Mouse (Mus musculus): ENCODE data around the gene Scube3. TPM values are rescaled to one million over a fixed set of nuclear protein-coding genes. Genes with fewer than 3 reads are reported as not detected.

Scube3 gene
- 6.8 and 7.3 TPM in 2 replicates for polyA plus RNA-seq (2016; fragmentation: Nextera tagmentation; extraction: Ambion mirVana)

DNA sequence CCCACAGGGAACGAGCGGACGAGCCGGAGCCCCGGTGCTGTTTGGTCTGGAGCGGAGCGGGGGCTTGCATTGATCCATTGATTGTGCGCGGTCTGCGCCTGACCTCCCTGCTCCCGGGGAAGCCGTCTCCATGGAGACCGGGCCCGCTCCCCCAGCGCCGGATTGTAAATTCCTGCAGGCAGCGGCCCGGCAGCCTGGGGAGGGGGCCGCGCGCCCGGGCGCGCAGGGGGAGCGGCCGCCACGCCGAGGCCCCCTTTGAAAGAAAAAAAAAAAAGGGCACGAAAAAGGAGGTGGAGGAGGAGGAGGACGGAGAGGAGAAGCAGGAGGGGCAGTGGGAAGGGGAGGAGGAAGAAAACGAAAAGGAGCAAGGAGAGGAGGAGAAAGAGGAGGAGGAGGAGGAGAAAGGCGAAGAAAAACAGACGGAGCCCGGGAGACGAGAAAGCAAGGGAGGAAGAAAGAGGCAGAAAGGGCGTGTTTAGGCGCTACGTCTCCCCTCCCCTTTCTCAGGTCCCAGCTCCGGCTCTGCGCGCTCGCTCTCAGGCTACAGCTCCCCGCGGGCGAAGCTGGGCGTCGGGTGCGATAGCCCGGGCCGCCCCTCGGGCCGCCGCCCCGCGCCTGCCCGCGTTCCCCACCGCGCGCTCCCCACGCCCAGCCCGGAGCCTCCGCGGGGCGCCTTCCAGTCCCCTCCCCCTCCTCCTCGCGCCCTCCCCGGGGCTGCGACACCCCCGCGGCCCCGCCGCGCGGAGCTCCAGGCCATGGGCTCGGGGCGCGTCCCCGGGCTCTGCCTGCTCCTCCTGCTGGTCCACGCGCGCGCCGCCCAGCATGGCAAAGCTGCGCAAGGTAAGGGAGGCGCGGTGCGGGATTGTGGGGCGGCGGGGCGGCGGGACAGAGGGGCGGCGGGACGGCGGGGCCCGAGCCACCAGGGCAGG, at the start of gene Scube3:
TSS of gene Scube3 (plus strand) at position 371 of the 929 bp plus-strand sequence.
- peak; percentile 69 for ATAC-seq (ENCODE audit: low FRiP score, low read depth)
- WGBS, result under 1% methylated on average over 82 of the region's 97 CpGs
- H3K27me3 ChIP-seq (replicated peaks), result peaks cover 4% of the 10 kb centered on the region; the same call in 1 of the 2 replicates
- H3K4me2 ChIP-seq (replicated peaks), result peak within 1 kb of the TSS; percentile 94
- no peaks in the 10 kb centered on the region for H3K9me3 ChIP-seq
- H3K27ac ChIP-seq, result peak within 1 kb of the TSS; percentile 89
- H3K4me3 ChIP-seq, result peak within 1 kb of the TSS; percentile 79
- H3K36me3 ChIP-seq, result no peaks in the 10 kb centered on the region
- H3K9ac ChIP-seq, result peak within 1 kb of the TSS; percentile 88
- peaks cover 59% of the 10 kb centered on the region for H3K4me1 ChIP-seq

- WGBS, result 82% methylated on average over 2 of the region's 2 CpGs
These were observed 49.6 kb upstream of the Scube3 start for GRCm38 (mm10) chr17:28092297-28092696.

GRCm38 (mm10) chr17:28093837-28094236, 48.1 kb upstream of the Scube3 start:
- no peak overlapping the region for H3K27ac ChIP-seq
- 84% methylated on average over 3 of the region's 3 CpGs for WGBS
- no peaks in the 10 kb centered on the region for H3K36me3 ChIP-seq
- no peak overlapping the region for H3K4me3 ChIP-seq
- no peaks in the 10 kb centered on the region for H3K27me3 ChIP-seq (replicated peaks)
- no peak overlapping the region for H3K4me2 ChIP-seq (replicated peaks)
- H3K9ac ChIP-seq, result no peak overlapping the region
- ATAC-seq (ENCODE audit: low FRiP score, low read depth), result no peak
- no peaks in the 10 kb centered on the region for H3K4me1 ChIP-seq
- peaks cover 4% of the 10 kb centered on the region for H3K9me3 ChIP-seq

More at GRCm38 (mm10) chr17:28092297-28092696, 49.6 kb upstream of the Scube3 start:
- no peak overlapping the region for H3K4me2 ChIP-seq (replicated peaks)
- no peaks in the 10 kb centered on the region for H3K4me1 ChIP-seq
- no peak overlapping the region for H3K9ac ChIP-seq
- no peak for ATAC-seq (ENCODE audit: low FRiP score, low read depth)
- H3K36me3 ChIP-seq, result no peaks in the 10 kb centered on the region
- peaks cover 4% of the 10 kb centered on the region for H3K9me3 ChIP-seq
- H3K27me3 ChIP-seq (replicated peaks), result no peaks in the 10 kb centered on the region
- no peak overlapping the region for H3K27ac ChIP-seq
- no peak overlapping the region for H3K4me3 ChIP-seq

DNA sequence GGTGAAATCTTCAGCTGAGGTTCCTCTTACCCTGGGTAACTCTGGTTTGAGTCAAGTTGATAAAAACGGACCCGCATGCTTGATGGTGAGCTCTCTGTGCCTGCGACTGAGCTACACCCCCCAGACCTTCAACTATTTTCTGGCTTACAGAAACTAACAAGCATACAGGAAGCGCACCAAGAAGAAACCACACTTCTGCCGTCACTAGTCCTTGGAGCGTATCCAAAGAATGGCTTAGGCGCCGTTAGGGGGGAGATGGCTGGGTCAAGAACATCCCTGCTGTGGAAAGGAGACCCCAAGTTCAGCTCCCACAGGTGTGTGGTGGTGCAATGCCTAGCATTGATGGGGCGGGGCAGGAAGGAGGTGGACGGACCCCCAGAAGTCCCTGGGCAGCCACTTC, 45.5 kb upstream of the Scube3 start:
- H3K27me3 ChIP-seq (replicated peaks), result no peaks in the 10 kb centered on the region
- H3K4me1 ChIP-seq, result no peaks in the 10 kb centered on the region
- no peak overlapping the region for H3K27ac ChIP-seq
- H3K36me3 ChIP-seq, result no peaks in the 10 kb centered on the region
- H3K9ac ChIP-seq, result no peak overlapping the region
- H3K4me2 ChIP-seq (replicated peaks), result no peak overlapping the region
- 89% methylated on average over 10 of the region's 10 CpGs for WGBS
- H3K4me3 ChIP-seq, result no peak overlapping the region
- peaks cover 4% of the 10 kb centered on the region for H3K9me3 ChIP-seq
- ATAC-seq (ENCODE audit: low FRiP score, low read depth), result no peak

- peaks cover 4% of the 10 kb centered on the region for H3K9me3 ChIP-seq
- H3K4me1 ChIP-seq, result peaks cover 5% of the 10 kb centered on the region; the same call in 1 of the 2 replicates
- no peak overlapping the region for H3K9ac ChIP-seq
- no peaks in the 10 kb centered on the region for H3K27me3 ChIP-seq (replicated peaks)
- H3K4me2 ChIP-seq (replicated peaks), result no peak overlapping the region
- 92% methylated on average over 13 of the region's 13 CpGs for WGBS
- H3K27ac ChIP-seq, result no peak overlapping the region
- no peaks in the 10 kb centered on the region for H3K36me3 ChIP-seq
- ATAC-seq (ENCODE audit: low FRiP score, low read depth), result no peak
- no peak overlapping the region for H3K4me3 ChIP-seq
These were observed 44.6 kb upstream of the Scube3 start for GRCm38 (mm10) chr17:28097308-28097707.

GRCm38 (mm10) chr17:28099086-28099485, 42.9 kb upstream of the Scube3 start:
- no peak for ATAC-seq (ENCODE audit: low FRiP score, low read depth)
- H3K27ac ChIP-seq, result no peak overlapping the region
- no peak overlapping the region for H3K4me2 ChIP-seq (replicated peaks)
- H3K4me1 ChIP-seq, result peaks cover 6% of the 10 kb centered on the region; the same call in 1 of the 2 replicates
- WGBS, result 21% methylated on average over 3 of the region's 3 CpGs
- no peaks in the 10 kb centered on the region for H3K36me3 ChIP-seq
- no peak overlapping the region for H3K9ac ChIP-seq
- H3K27me3 ChIP-seq (replicated peaks), result no peaks in the 10 kb centered on the region
- H3K4me3 ChIP-seq, result no peak overlapping the region
- peaks cover under 1% of the 10 kb centered on the region for H3K9me3 ChIP-seq

DNA sequence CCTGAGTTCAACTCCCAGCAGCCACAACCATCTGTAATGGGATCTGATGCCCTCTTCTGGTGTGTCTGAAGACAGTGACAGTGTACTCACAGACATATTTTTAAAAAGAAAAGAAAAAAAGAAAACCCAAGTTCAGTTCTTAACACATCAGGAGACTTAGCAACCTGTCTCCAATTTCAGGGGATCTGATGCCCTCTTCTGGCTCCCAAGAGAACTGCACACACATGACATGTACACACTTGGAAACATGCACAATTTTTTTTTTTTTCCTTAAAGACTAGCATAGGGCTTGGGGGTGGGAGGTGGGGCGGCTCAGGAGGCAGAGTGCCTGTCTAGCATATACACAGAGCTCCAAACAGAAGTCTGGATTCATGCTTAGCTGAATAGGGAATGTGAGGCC, 41.3 kb upstream of the Scube3 start:
- peaks cover 6% of the 10 kb centered on the region; the same call in 1 of the 2 replicates for H3K4me1 ChIP-seq
- H3K9me3 ChIP-seq, result no peaks in the 10 kb centered on the region
- no peak overlapping the region for H3K4me2 ChIP-seq (replicated peaks)
- H3K27ac ChIP-seq, result 0 out of 2 replicates have a peak overlapping the region, but pooled peaks have one; percentile 59
- H3K4me3 ChIP-seq, result no peak overlapping the region
- H3K9ac ChIP-seq, result no peak overlapping the region
- H3K36me3 ChIP-seq, result no peaks in the 10 kb centered on the region
- WGBS, result 87% methylated on average over 1 of the region's 1 CpGs
- no peak for ATAC-seq (ENCODE audit: low FRiP score, low read depth)
- H3K27me3 ChIP-seq (replicated peaks), result no peaks in the 10 kb centered on the region

DNA sequence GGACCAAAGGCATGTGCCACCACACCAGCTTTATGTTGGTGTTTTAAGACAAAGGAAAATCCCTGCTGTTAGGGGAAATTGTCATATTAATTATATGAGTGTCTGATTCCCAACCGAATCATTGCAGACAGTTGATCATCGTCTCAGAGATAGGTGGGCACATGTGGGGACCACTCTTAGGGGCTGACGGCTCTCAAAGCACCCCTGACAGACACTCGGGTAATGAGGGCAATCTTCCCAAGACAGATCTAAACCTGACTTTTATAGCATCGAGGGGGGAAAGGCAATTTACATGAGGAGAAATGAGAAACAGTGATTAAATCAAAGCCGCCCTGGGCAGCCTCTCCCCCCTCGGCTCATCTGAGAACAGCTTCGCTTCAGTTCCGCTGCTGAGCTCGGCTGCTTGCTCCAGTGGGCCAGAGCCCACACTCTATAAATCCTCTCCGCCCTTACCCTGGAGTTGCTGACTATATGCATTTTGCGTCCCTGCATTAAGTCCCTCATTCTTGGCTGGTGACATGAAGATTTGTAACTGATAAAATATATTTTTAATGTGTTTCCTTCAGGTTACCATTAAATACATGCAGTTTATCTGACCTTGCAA, 40.6 kb upstream of the Scube3 start:
- Histone ChIP-seq H3K4me1 (peaks cover 6% of the 10 kb centered on the region; the same call in 1 of the 2 replicates), H3K27me3 (replicated peaks) (no peaks in the 10 kb centered on the region), H3K27ac (peak overlapping the region; percentile 59; the same call in 1 of the 2 replicates), H3K4me2 (replicated peaks) (no peak overlapping the region), H3K4me3 (no peak overlapping the region), H3K9me3 (no peaks in the 10 kb centered on the region), H3K9ac (no peak overlapping the region), H3K36me3 (no peaks in the 10 kb centered on the region)
- WGBS, result 28% methylated on average over 12 of the region's 12 CpGs
- ATAC-seq (ENCODE audit: low FRiP score, low read depth), result 0 out of 2 replicates have a peak, but pooled peaks have one; percentile 70

GRCm38 (mm10) chr17:28101902-28102319, 40.0 kb upstream of the Scube3 start:
- H3K27me3 ChIP-seq (replicated peaks), result no peaks in the 10 kb centered on the region
- 22% methylated on average over 10 of the region's 10 CpGs for WGBS
- H3K9me3 ChIP-seq, result no peaks in the 10 kb centered on the region
- H3K36me3 ChIP-seq, result no peaks in the 10 kb centered on the region
- peaks cover 6% of the 10 kb centered on the region; the same call in 1 of the 2 replicates for H3K4me1 ChIP-seq
- H3K9ac ChIP-seq, result no peak overlapping the region
- no peak overlapping the region for H3K4me2 ChIP-seq (replicated peaks)
- no peak for ATAC-seq (ENCODE audit: low FRiP score, low read depth)
- H3K4me3 ChIP-seq, result no peak overlapping the region
- peak overlapping the region; percentile 37; the same call in 1 of the 2 replicates for H3K27ac ChIP-seq

GRCm38 (mm10) chr17:28104416-28104815, 37.5 kb upstream of the Scube3 start:
- WGBS, result 88% methylated on average over 6 of the region's 6 CpGs
- Histone ChIP-seq H3K4me3 (no peak overlapping the region), H3K27me3 (replicated peaks) (no peaks in the 10 kb centered on the region), H3K27ac (no peak overlapping the region), H3K36me3 (no peaks in the 10 kb centered on the region), H3K4me2 (replicated peaks) (no peak overlapping the region), H3K9ac (no peak overlapping the region), H3K9me3 (no peaks in the 10 kb centered on the region), H3K4me1 (peaks cover 12% of the 10 kb centered on the region)
- ATAC-seq (ENCODE audit: low FRiP score, low read depth), result no peak

- Histone ChIP-seq H3K9me3 (no peaks in the 10 kb centered on the region), H3K4me1 (peaks cover 12% of the 10 kb centered on the region), H3K27ac (no peak overlapping the region), H3K27me3 (replicated peaks) (no peaks in the 10 kb centered on the region), H3K4me3 (no peak overlapping the region), H3K4me2 (replicated peaks) (no peak overlapping the region), H3K36me3 (no peaks in the 10 kb centered on the region), H3K9ac (no peak overlapping the region)
- ATAC-seq (ENCODE audit: low FRiP score, low read depth), result no peak
- WGBS, result 80% methylated on average over 6 of the region's 6 CpGs
These were observed 35.6 kb upstream of the Scube3 start for GRCm38 (mm10) chr17:28106352-28106751.

DNA sequence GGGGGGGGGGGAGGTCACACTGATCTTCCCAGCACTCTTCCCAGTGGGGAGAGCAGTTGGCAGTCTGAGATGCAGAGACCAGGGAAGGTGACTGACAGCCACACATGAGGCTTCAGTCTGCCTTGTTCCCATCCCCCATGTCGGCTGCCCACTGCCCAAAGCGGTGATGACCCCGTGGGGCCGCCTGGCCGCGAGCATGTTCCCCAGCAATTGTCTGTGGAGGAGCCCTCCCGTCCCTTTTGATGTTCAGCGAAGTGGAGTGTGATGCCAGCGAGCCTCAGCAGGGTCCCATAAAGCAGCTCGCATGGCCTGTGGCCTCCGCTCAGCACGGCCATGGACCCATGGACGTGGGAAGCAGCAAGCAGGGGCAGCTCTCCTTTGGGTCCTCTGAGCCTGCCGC, 34.7 kb upstream of the Scube3 start:
- no peaks in the 10 kb centered on the region for H3K27me3 ChIP-seq (replicated peaks)
- H3K4me2 ChIP-seq (replicated peaks), result peak overlapping the region; percentile 28; the same call in 1 of the 2 replicates
- no peak overlapping the region for H3K4me3 ChIP-seq
- no peak for ATAC-seq (ENCODE audit: low FRiP score, low read depth)
- H3K36me3 ChIP-seq, result no peaks in the 10 kb centered on the region
- no peak overlapping the region; the same call in 1 of the 2 replicates for H3K27ac ChIP-seq
- no peak overlapping the region for H3K9ac ChIP-seq
- WGBS, result 6% methylated on average over 14 of the region's 14 CpGs
- H3K9me3 ChIP-seq, result no peaks in the 10 kb centered on the region
- H3K4me1 ChIP-seq, result peaks cover 8% of the 10 kb centered on the region
